Mouse (Mus musculus): ENCODE measurements at regions not wholly inside any gene's neighbourhood (a gene's known extent, or its start where the extent isn't known, plus 50 kb on each side); places are given as distances from the start of the nearest gene placed in this dataset.

GRCm38 (mm10) chr7:51270531-51271090 is 240.2 kb upstream of the Ano5 start:
- intact Hi-C loops (cut with DNase I) = no loop called here
- peak; percentile 13 to 24 for DNase-seq (ENCODE audit: low spot score in 2 of 2)

- DNase-seq (ENCODE audit: low spot score in 2 of 2) = no peak
Observed at GRCm38 (mm10) chr7:51281470-51281869, 229.4 kb upstream of the Ano5 start.

GRCm38 (mm10) chr7:51300238-51300637 is 210.6 kb upstream of the Ano5 start:
- intact Hi-C loops (cut with DNase I) = no loop called here
- DNase-seq (ENCODE audit: low spot score in 2 of 2) = no peak

More at GRCm38 (mm10) chr7:51281470-51281869, 229.4 kb upstream of the Ano5 start:
- intact Hi-C loops (cut with DNase I) = no loop called here

GRCm38 (mm10) chr7:51307757-51308156 is 203.1 kb upstream of the Ano5 start:
- DNase-seq (ENCODE audit: low spot score in 2 of 2) = no peak
- intact Hi-C loops (cut with DNase I) = no loop called here

GRCm38 (mm10) chr7:51310191-51310590 is 200.6 kb upstream of the Ano5 start:
- intact Hi-C loops (cut with DNase I) = no loop called here
- DNase-seq (ENCODE audit: low spot score in 2 of 2) = no peak

GRCm38 (mm10) chr7:51339841-51340540 is 170.8 kb upstream of the Ano5 start:
- no peak for DNase-seq (ENCODE audit: low spot score in 2 of 2)

GRCm38 (mm10) chr7:51347521-51347920 is 163.3 kb upstream of the Ano5 start:
- intact Hi-C loops (cut with DNase I) = no loop called here
- no peak for DNase-seq (ENCODE audit: low spot score in 2 of 2)

More at GRCm38 (mm10) chr7:51339841-51340540, 170.8 kb upstream of the Ano5 start:
- intact Hi-C loops (cut with DNase I) = no loop called here

- intact Hi-C loops (cut with DNase I) = no loop called here
- DNase-seq (ENCODE audit: low spot score in 2 of 2) = peak; percentile 12 to 19
Observed at GRCm38 (mm10) chr7:51360134-51360533, 150.7 kb upstream of the Ano5 start.

GRCm38 (mm10) chr7:51377584-51377983 is 133.2 kb upstream of the Ano5 start:
- no peak for DNase-seq (ENCODE audit: low spot score in 2 of 2)
- intact Hi-C loops (cut with DNase I) = no loop called here
